Mouse (Mus musculus): ENCODE data around the gene Ighmbp2. TPM values are rescaled to one million over a fixed set of nuclear protein-coding genes. Genes with fewer than 3 reads are reported as not detected.

Gene Ighmbp2
- polyA plus RNA-seq (2012): 9.1 and 9.4 TPM in 2 replicates

DNA sequence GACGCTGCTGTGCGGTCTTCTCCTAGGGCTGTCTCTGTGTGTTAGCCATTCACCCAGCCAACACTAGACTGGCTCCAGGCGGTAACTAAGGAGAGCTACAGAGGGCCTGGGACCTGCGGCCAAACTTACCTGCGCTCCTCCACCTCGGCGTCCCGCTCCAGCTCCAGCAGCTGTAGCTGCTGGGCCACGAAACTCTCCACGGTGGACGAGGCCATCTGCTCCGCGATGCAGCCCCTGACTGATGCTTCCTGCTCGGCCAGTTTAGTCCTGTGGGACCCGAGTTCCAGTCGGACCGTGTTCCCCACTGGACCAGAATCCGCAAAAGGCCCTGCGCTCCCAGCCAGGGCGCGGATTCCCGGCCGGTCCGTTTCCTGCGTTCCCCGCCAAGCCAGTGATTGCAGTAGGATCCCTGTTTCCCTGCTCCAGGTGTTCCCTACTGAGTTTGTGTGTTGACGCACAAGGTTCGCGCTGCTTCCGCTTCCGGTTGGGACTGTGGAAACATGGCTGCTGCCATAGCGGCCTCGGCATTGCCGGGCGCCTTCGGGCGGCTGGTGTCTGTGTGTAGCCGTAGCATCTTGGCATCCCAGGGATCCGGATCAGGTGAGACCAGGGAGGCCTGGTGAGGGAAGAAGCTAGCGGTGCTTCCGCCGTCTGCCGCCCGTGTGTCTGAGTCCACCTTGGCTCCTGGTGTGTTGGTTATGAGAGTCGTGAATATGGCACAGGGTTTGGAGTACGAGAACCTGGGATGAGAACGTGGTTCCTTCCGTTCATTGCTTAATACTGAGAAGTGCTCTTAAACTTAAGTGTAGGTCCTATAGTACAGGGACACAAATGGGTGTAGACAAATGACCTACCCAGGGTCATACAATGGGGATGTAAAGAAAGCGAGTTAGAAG is at the start of gene Ighmbp2, which contains the start of gene Mrpl21:
TSS of gene Ighmbp2 (minus strand) at position 446 of the 896 bp plus-strand sequence.
TSS of gene Mrpl21 (plus strand) at position 330 of the 896 bp plus-strand sequence.
- TF ChIP-seq GATA1 (IDR thresholded peaks at IDR 0.05; ENCODE audit: low read length): no peak

DNA sequence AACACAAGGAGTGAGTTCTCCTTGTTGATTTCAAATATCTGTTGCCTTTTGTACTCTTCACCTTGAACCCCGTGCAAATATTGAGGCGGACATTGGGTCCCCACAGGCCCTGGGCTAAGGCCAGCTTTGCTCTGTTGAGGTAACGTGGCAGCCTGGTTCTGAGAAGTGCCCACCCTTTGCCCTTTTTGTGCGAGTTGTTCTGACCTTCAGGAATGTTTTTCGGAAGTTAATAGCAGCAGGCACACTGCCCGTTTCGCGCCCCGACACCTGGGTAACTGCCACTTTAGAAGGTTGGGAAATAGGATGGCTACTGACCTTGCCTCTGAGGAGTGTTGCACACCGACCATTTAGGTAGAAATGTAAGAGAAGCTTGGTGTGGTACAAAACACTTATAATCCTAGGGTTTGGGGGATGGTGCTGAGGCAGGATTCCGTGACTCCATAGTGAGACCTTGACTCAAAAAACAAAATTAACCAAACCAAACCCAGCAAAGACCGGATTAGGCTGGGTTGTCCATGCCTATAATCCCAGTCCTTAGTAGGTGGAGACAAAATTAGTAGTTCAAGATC is 43.7 kb upstream of the Ighmbp2 start:
- TF ChIP-seq GATA1 (IDR thresholded peaks at IDR 0.05; ENCODE audit: low read length): no peak

DNA sequence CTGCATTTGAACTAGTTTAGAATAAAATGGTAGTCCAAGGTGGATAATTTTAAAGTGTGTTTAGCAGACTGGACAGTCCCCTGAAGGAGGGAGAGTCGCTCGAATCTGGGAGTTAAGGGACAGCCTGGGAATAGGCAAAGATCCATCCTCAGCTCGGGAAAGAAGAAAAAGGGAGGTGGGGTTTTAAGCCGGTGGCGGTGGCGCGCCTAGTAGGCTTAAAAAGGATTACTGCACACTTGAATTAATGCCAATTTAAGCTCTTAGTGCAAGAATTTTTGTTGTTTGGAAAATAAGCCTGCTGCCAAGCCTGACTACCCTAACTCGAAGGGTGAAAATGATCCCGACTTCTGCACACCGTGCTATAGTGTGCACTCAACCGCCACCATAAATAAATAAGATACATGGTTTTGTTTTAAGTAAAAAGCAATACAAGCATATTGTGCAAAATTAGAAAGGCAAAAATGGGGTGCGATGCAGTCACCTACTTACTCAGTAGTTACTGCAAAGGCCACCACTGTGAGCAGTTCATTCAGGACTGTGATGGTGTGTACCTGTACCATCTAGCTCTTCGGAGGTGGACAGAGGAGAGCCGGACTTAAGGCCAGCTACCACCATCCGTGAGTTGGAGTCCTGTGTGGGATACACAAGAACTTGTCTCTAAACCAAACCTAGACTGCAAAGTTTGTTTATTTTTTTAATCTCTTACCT is 43.1 kb upstream of the Ighmbp2 start:
- TF ChIP-seq GATA1 (IDR thresholded peaks at IDR 0.05; ENCODE audit: low read length): no peak

DNA sequence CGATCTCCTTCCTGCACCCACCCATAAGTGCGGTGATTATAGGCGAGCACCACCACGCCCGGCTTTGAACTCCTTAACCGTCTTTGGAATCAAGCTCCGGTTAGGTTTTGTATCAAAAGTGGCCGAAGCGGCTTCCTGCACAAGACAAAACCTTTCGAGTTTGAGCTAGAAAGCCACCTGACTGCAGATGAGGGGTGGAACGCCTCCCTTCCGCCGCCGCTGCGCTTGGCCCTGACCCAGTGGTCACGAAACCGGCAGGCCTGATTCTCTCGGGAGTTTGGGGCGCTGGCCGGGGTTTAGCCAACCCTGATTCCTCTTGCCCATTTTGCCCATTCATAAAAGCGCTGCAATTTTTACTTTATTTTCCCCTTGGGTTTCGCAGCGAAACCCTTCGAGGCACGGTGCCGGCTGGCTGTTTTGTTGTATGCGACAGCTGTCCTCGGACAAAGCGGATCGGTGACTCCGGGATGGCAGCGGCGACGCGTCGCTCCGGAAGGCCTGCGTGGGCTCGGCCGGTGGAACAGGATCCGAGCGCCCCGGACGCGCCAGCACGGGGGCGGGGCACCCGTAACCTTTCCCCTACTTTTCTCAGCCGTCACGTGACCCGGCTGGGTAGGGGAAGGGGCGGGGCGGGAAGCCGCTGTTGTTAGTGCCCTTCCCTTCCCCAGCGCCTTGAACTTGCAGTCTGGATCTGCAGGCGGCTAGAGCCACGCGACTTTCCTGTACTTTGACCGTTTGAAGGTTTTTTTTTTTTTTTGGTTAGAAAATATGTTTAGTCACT is 42.3 kb upstream of the Ighmbp2 start:
- TF ChIP-seq GATA1 (IDR thresholded peaks at IDR 0.05; ENCODE audit: low read length): no peak

GRCm38 (mm10) chr19:3324271-3324811 is 41.5 kb upstream of the Ighmbp2 start:
- no peak for TF ChIP-seq GATA1 (IDR thresholded peaks at IDR 0.05; ENCODE audit: low read length)

- no peak for TF ChIP-seq GATA1 (IDR thresholded peaks at IDR 0.05; ENCODE audit: low read length)
Measured at GRCm38 (mm10) chr19:3323753-3324270, 41.0 kb upstream of the Ighmbp2 start.

DNA sequence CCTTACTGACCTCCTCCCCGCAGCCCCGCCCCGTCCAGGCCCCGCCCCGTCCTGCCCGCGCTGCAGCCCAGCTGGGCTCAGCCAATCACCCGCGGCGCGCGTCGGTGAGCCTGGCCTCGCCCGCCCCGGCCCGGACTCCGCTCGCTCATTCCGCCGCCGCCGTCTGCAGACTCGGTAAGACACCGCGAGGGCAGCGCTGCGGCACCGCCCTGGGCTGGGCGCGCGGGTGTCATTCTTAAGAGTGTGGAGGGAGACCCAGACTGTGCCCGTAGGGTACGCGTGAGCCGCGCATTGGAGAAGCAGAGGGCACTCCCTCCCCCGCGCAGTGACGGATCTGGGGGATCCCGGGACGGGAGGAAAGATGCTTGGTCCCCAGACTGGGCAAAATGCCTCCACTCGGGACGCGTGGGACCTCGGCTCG is 40.4 kb upstream of the Ighmbp2 start:
- no peak for TF ChIP-seq GATA1 (IDR thresholded peaks at IDR 0.05; ENCODE audit: low read length)

DNA sequence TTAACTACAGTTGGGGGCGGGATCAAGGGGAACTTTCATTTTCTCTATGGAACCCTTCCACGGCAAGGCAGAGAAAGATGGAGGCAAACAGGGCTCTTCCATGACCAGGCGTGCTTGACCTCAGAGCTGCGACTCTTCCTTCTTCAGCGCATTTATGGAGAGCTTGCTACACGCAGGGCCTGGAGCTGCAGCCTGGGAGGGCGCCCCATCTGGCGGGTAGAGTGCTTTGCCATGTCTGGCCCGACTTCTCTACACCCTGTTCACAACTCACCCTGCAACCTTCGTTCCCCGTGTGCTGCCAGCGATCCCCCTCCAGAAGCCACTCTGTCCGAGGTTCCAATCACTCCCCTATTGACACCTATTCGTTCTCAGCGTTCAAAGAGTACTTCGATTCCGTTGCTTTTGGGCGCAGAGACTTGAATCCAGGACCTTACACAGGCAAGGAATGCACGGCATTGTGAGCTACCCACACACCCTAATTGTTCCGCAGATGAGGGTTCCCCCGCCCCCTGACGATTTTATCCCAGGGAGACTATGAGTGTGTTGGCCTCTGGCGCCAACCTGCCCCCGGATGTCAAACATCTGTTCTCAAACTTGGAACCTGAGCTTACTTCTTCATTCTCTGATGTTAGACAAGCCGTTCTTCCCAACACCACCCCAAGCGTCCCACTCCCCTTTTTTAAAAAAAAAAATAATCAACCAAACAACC is 39.6 kb upstream of the Ighmbp2 start, which contains the start of gene Cpt1a:
TSS of gene Cpt1a (plus strand) at position 74 of the 709 bp plus-strand sequence.
- TF ChIP-seq GATA1 (IDR thresholded peaks at IDR 0.05; ENCODE audit: low read length): no peak

GRCm38 (mm10) chr19:3321617-3322016 is 38.8 kb upstream of the Ighmbp2 start:
- TF ChIP-seq GATA1 (IDR thresholded peaks at IDR 0.05; ENCODE audit: low read length): no peak

- no peak for TF ChIP-seq GATA1 (IDR thresholded peaks at IDR 0.05; ENCODE audit: low read length)
Measured at GRCm38 (mm10) chr19:3320801-3321200, 38.0 kb upstream of the Ighmbp2 start.

GRCm38 (mm10) chr19:3320086-3320485 is 37.3 kb upstream of the Ighmbp2 start:
- no peak for TF ChIP-seq GATA1 (IDR thresholded peaks at IDR 0.05; ENCODE audit: low read length)

- no peak for TF ChIP-seq GATA1 (IDR thresholded peaks at IDR 0.05; ENCODE audit: low read length)
Measured at GRCm38 (mm10) chr19:3319341-3319740, 36.5 kb upstream of the Ighmbp2 start.

GRCm38 (mm10) chr19:3307175-3307949 is 24.5 kb upstream of the Ighmbp2 start:
- no peak for TF ChIP-seq GATA1 (IDR thresholded peaks at IDR 0.05; ENCODE audit: low read length)
